Mouse (Mus musculus): ENCODE results near the gene Nrbf2. TPM values are rescaled to one million over a fixed set of nuclear protein-coding genes. Genes with fewer than 3 reads are reported as not detected.

The Nrbf2 gene
- total RNA-seq, 1 experiment from 2014 or later: 21.3 TPM

DNA sequence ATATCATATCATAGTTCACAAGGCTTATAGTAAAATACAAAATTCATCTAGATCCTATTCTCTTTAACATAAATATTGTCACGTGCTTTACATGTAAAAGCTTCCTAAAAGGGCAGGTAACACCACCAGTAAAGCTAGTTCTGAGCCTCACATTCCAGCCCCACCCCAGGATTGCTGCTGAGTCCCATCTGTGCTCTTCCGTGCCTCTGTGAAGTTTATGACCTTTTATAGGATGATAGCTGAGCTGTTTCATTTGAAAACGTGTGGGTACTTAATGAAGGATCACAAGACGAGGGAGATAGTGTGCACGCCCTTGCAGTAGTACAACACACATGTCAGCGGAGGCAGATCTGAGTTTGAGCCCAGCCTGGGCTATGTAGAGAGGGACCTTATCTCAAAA, 54.7 kb downstream of the Nrbf2 start:
- ATAC-seq (replicated peaks in 1 of 2; ENCODE audit: insufficient read depth in 1 of 2, low FRiP score in 2 of 2, low TSS enrichment in 1 of 2, low read depth in 1 of 2, poor library complexity in 2 of 2, severe bottlenecking in 2 of 2): no peak

DNA sequence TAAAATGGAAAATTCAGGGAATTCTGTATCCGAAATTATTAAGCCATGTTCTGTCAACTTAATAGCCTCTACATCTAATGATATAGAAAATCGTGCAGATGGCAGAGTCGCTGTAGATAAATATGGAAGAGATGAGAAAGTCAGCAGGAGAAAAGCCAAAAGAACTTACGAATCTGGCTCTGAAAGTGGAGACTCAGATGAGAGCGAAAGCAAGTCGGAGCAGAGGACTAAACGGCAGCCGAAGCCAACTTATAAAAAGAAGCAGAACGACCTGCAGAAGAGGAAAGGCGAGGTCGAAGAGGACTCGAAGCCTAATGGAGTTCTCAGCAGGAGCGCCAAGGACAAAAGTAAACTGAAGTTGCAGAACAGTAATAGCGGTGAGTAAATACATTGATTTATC, 58.6 kb downstream of the Nrbf2 start:
- no peak for ATAC-seq (replicated peaks in 1 of 2; ENCODE audit: insufficient read depth in 1 of 2, low FRiP score in 2 of 2, low TSS enrichment in 1 of 2, low read depth in 1 of 2, poor library complexity in 2 of 2, severe bottlenecking in 2 of 2)

DNA sequence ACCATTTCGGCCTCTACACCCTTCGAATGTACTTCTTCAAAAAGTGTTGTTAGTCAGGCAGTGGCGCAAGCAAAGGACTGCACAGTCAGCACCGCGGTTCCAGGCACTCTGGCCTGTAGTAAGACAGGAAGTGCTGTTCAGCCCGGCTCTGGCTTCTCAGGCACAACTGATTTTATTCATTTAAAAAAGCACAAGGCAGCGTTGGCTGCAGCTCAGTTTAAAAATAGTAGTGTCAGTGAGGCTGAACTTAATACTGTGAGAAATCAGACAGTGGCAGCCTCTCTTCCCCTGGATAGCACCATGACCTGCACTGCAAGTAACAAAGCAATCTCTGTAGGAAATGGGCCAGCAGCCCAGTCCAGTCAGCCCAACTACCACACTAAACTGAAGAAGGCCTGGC, 59.0 kb downstream of the Nrbf2 start:
- peak; percentile 88 to 91 for ATAC-seq (replicated peaks in 1 of 2; ENCODE audit: insufficient read depth in 1 of 2, low FRiP score in 2 of 2, low TSS enrichment in 1 of 2, low read depth in 1 of 2, poor library complexity in 2 of 2, severe bottlenecking in 2 of 2)

DNA sequence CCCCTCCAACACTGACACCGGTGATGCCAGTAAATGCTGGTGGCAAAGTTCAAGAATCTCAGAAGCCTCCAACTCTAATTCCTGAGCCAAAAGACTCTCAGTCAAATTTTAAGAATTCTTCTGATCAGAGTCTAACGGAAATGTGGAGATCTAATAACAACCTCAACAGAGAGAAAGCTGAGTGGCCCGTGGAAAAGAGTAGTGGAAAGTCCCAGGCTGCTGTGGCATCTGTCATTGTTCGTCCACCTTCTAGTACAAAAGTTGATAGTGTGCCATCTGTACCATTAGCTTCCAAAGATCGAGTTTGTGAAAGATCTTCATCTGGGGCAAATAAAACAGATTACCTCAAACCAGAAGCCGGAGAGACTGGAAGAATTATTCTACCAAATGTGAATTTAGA, 59.6 kb downstream of the Nrbf2 start:
- ATAC-seq (replicated peaks in 1 of 2; ENCODE audit: insufficient read depth in 1 of 2, low FRiP score in 2 of 2, low TSS enrichment in 1 of 2, low read depth in 1 of 2, poor library complexity in 2 of 2, severe bottlenecking in 2 of 2): no peak

DNA sequence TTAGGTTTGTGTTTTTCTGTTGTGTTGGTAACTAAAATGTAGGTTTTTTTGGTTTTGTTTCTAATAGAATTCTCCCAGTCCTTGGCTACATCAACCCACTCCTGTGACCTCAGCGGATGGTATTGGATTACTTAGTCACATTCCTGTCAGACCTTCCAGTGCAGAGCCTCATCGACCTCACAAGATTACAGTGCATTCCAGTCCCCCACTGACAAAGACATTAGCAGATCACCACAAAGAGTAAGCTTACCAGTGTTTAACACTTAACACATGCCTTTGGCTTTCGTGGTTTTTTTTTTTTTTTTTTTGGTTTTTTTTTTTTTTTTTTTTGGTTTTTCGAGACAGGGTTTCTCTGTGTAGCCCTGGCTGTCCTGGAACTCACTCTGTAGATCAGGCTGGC, 61.2 kb downstream of the Nrbf2 start:
- no peak for ATAC-seq (replicated peaks in 1 of 2; ENCODE audit: insufficient read depth in 1 of 2, low FRiP score in 2 of 2, low TSS enrichment in 1 of 2, low read depth in 1 of 2, poor library complexity in 2 of 2, severe bottlenecking in 2 of 2)

DNA sequence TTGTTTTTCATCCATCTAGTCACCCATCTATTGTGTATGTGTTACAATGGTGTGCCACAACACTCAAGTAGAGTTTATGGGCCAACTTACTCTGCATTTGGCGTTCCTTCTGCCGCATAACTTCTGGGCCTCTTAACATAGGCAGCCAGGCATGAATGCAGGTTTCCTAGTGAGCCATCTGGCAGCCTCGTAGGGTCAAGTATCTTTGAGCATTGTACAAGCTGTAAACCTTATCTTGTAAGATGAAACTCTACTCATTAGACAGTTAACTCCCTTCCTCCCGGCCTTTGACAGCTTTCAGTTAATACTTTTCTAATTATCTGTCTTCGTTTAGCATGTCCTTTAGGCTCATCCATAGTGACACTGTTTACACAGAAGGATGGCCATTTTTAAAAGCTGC, 63.8 kb downstream of the Nrbf2 start:
- ATAC-seq (replicated peaks in 1 of 2; ENCODE audit: insufficient read depth in 1 of 2, low FRiP score in 2 of 2, low TSS enrichment in 1 of 2, low read depth in 1 of 2, poor library complexity in 2 of 2, severe bottlenecking in 2 of 2): no peak

DNA sequence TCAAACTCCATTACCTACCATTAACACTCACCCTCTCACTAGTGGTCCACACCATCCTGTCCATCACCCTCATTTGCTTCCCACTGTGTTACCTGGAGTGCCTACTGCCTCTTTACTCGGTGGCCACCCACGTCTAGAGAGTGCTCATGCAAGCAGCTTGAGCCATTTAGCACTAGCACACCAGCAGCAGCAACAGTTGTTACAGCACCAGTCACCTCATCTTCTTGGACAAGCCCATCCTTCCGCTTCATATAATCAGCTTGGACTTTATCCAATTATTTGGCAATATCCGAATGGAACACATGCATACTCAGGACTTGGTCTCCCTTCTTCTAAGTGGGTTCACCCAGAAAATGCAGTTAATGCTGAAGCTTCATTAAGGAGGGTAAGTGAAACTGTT, 64.9 kb downstream of the Nrbf2 start:
- ATAC-seq (replicated peaks in 1 of 2; ENCODE audit: insufficient read depth in 1 of 2, low FRiP score in 2 of 2, low TSS enrichment in 1 of 2, low read depth in 1 of 2, poor library complexity in 2 of 2, severe bottlenecking in 2 of 2): no peak

DNA sequence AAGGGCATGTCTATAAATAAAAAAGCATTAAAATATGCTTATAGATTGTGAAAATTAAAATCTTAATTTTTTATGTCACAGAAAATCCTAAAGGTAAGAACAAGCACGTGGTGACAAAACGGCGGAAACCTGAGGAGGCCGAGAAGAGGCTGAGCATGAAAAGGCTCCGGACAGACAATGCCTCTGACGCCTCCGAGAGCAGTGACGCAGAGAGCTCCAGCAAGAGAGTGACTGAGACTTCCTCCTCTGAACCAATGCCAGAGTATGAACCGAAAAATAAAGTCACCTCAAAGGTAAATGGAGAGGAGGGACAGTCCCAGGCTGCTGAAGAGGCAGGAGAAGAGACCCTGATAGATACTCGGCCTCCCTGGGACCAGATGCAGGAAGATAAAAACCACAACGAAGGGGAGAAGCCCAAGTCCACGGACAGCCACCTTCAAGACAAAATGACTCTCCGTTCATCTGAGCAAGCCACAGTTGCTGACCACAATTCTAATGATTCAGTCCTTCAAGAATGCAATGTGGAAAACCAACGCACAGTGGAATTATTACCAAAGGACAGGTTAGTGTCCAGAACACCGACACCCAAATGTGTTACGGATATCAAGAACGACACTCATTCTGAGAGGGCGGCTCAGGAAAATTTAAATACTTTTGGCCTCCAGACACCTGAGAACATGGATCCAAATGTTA, 66.1 kb downstream of the Nrbf2 start:
- ATAC-seq (replicated peaks in 1 of 2; ENCODE audit: insufficient read depth in 1 of 2, low FRiP score in 2 of 2, low TSS enrichment in 1 of 2, low read depth in 1 of 2, poor library complexity in 2 of 2, severe bottlenecking in 2 of 2): no peak

DNA sequence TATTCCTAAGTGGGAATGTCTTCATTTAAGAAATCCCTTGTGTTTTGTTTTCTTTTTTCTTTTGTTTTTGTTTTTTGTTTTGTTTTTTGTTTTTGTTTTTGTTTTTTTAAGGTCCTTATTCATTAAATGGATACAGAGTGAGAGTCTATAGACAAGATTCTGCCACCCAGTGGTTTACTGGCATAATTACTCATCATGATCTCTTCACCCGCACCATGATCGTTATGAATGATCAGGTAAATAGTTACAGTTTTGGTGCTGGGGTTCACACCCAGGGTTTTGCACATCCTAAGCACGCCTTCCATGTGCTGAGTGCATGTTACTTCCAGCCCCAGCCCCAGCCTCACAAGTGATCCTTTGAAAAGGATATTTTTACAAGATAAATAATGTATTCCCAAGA, 68.2 kb downstream of the Nrbf2 start:
- ATAC-seq (replicated peaks in 1 of 2; ENCODE audit: insufficient read depth in 1 of 2, low FRiP score in 2 of 2, low TSS enrichment in 1 of 2, low read depth in 1 of 2, poor library complexity in 2 of 2, severe bottlenecking in 2 of 2): no peak

Other genes starting within 250 kb of the Nrbf2 start
- 167 and 227 TPM in 2 replicates for gene Jmjd1c, start 189.2 kb downstream of the Nrbf2 start, total RNA-seq (2017)
- 19.4 and 20.2 TPM in 2 replicates for gene Reep3, start 188.4 kb downstream of the Nrbf2 start, total RNA-seq (2017)

Data from hematopoietic stem cell, adult 5-6 weeks (primary cell).